9 mouse cellular contexts compared by ENCODE assay signal in genomic region chr12:80792867-80793266, GRCm38 (mm10). TPM values are rescaled to one million over a fixed set of nuclear protein-coding genes. Genes with fewer than 3 reads are reported as not detected.
DNase-seq lines count a peak whose midpoint lies in the region; ATAC-seq lines count a peak whose summit lies in the region.
"Had no signal": no experiment of that assay in that cellular context is flagged by ENCODE, and none has a peak within 500 bp of the region (broad histone marks: within the 10 kb centered on the region; RNA-seq: fewer than 3 reads in every experiment).

No protein-coding gene starts in this region.

- intact Hi-C loops in gastrocnemius, postnatal 36 days (cut with DNase I): no loop called here

- WGBS in kidney, embryonic 15.5 days: 68% methylated on average over 5 of the region's 5 CpGs

- H3K4me1 ChIP-seq in kidney, embryonic 15.5 days: peaks cover 37% of the 10 kb centered on the region

- no peak for ATAC-seq in kidney, embryonic 15.5 days (replicated peaks; ENCODE audit: low FRiP score)

- 0 out of 2 replicates have a peak overlapping the region, but pooled peaks have one; percentile 28 for H3K4me2 ChIP-seq in kidney, embryonic 15.5 days

- H3K27ac ChIP-seq in kidney, embryonic 15.5 days: no peak overlapping the region
- H3K27ac ChIP-seq: neural tube, embryonic 12.5 days had no signal

- H3K4me3 ChIP-seq in kidney, embryonic 15.5 days (replicated peaks): no peak overlapping the region
- H3K4me3 ChIP-seq: neural tube, embryonic 12.5 days had no signal

- H3K36me3 ChIP-seq in kidney, embryonic 15.5 days: no peaks in the 10 kb centered on the region

- DNase-seq in layer of hippocampus, adult 9-11 months: peak; percentile 51
- no peak for DNase-seq in layer of hippocampus, adult 11-12 months (ENCODE audit: low spot score)
- peak; percentile 77 for DNase-seq in cerebellum, adult 9-11 months
- DNase-seq in naive thymus-derived CD4-positive, alpha-beta T cell, adult 2 months (ENCODE audit: low read depth): peak; percentile 89
- no peak for DNase-seq in gastrocnemius, postnatal 36 days
- no peak for DNase-seq in frontal cortex, postnatal 36 days (ENCODE audit: low spot score in 2 of 2)
- no peak for DNase-seq in neural tube, embryonic 10.5 days (ENCODE audit: extremely low spot score, low spot score)

- H3K9me3 ChIP-seq in kidney, embryonic 15.5 days (replicated peaks): no peaks in the 10 kb centered on the region
- H3K9me3 ChIP-seq: neural tube, embryonic 12.5 days had no signal

- 0 out of 2 replicates have a peak, but pooled peaks cover 4% of the 10 kb centered on the region for H3K27me3 ChIP-seq in kidney, embryonic 15.5 days
- H3K27me3 ChIP-seq: neural tube, embryonic 12.5 days had no signal

- H3K9ac ChIP-seq in kidney, embryonic 15.5 days: no peak overlapping the region
- H3K9ac ChIP-seq: neural tube, embryonic 12.5 days had no signal

RNA-seq across cellular contexts. Expression of gene Susd6, which starts 2.6 kb away (rescaled TPM):
- polyA plus RNA-seq in kidney, embryonic 15.5 days (2015; fragmentation: Nextera tagmentation; extraction: Ambion mirVana): 15.2 and 15.6 TPM in 2 replicates
- total RNA-seq in gastrocnemius, postnatal 36 days (2021): 10 to 100 TPM; 29.6 to 30.3 TPM

RNA-seq across cellular contexts. Expression of gene Ccdc177, which starts 32.4 kb away (rescaled TPM):
- 0.14 and 0.17 TPM in 2 replicates for polyA plus RNA-seq in kidney, embryonic 15.5 days (2015; fragmentation: Nextera tagmentation; extraction: Ambion mirVana)
- not detected for total RNA-seq in gastrocnemius, postnatal 36 days (2021)

Comparison
In these comparisons a context has a peak if more than half of its experiments do, and no peak if none do; other contexts are left out.
1. DNase-seq: peak in layer of hippocampus, adult 9-11 months (single experiment), cerebellum, adult 9-11 months (single experiment) and naive thymus-derived CD4-positive, alpha-beta T cell, adult 2 months (single experiment); none in layer of hippocampus, adult 11-12 months (single experiment), gastrocnemius, postnatal 36 days (0 of 2), frontal cortex, postnatal 36 days (0 of 2) and neural tube, embryonic 10.5 days (single experiment).